Mouse (Mus musculus): ENCODE results near the gene Gabra5. TPM values are rescaled to one million over a fixed set of nuclear protein-coding genes. Genes with fewer than 3 reads are reported as not detected.

Gabra5 gene
- 0.30 and 0.32 TPM in 2 replicates for polyA plus RNA-seq (2015; fragmentation: Nextera tagmentation; extraction: Ambion mirVana)

GRCm38 (mm10) chr7:57509681-57510141, at the start of gene Gabra5:
Gene Gabra5, minus strand, starts transcription at chr7:57510059.
- Histone ChIP-seq H3K36me3 (no peaks in the 10 kb centered on the region), H3K4me1 (peaks cover 12% of the 10 kb centered on the region), H3K4me3 (peak within 1 kb of the TSS; percentile 37), H3K9me3 (no peaks in the 10 kb centered on the region), H3K27ac (no peak within 1 kb of the TSS), H3K9ac (no peak within 1 kb of the TSS), H3K4me2 (peak within 1 kb of the TSS; percentile 64), H3K27me3 (peaks cover 54% of the 10 kb centered on the region)
- no peak for ATAC-seq (ENCODE audit: insufficient number of reproducible peaks, low FRiP score, low TSS enrichment, low read depth)
- 1% methylated on average over 58 of the region's 59 CpGs for WGBS

GRCm38 (mm10) chr7:57538565-57538964, 28.7 kb upstream of the Gabra5 start:
- Histone ChIP-seq H3K4me1 (no peaks in the 10 kb centered on the region), H3K27me3 (no peaks in the 10 kb centered on the region), H3K4me2 (no peak overlapping the region), H3K27ac (no peak overlapping the region), H3K4me3 (no peak overlapping the region), H3K36me3 (no peaks in the 10 kb centered on the region), H3K9me3 (no peaks in the 10 kb centered on the region), H3K9ac (no peak overlapping the region)
- no peak for ATAC-seq (ENCODE audit: insufficient number of reproducible peaks, low FRiP score, low TSS enrichment, low read depth)
- 14% methylated on average over 7 of the region's 7 CpGs for WGBS

- H3K27me3 ChIP-seq = no peaks in the 10 kb centered on the region
- H3K36me3 ChIP-seq = no peaks in the 10 kb centered on the region
- WGBS = 49% methylated on average over 10 of the region's 10 CpGs
- H3K4me3 ChIP-seq = no peak overlapping the region
- no peak overlapping the region for H3K9ac ChIP-seq
- no peaks in the 10 kb centered on the region for H3K4me1 ChIP-seq
- H3K4me2 ChIP-seq = no peak overlapping the region
- H3K9me3 ChIP-seq = no peaks in the 10 kb centered on the region
- H3K27ac ChIP-seq = no peak overlapping the region
- no peak for ATAC-seq (ENCODE audit: insufficient number of reproducible peaks, low FRiP score, low TSS enrichment, low read depth)
These were observed 22.8 kb upstream of the Gabra5 start for GRCm38 (mm10) chr7:57532676-57533075.

- no peaks in the 10 kb centered on the region for H3K36me3 ChIP-seq
- H3K9me3 ChIP-seq = no peaks in the 10 kb centered on the region
- no peak for ATAC-seq (ENCODE audit: insufficient number of reproducible peaks, low FRiP score, low TSS enrichment, low read depth)
- no peak overlapping the region for H3K9ac ChIP-seq
- WGBS = 91% methylated on average over 8 of the region's 8 CpGs
- no peaks in the 10 kb centered on the region for H3K4me1 ChIP-seq
- H3K4me3 ChIP-seq = no peak overlapping the region
- no peak overlapping the region for H3K27ac ChIP-seq
- no peaks in the 10 kb centered on the region for H3K27me3 ChIP-seq
- no peak overlapping the region for H3K4me2 ChIP-seq
These were observed 20.1 kb upstream of the Gabra5 start for GRCm38 (mm10) chr7:57529954-57530353.

GRCm38 (mm10) chr7:57529451-57529850, 19.6 kb upstream of the Gabra5 start:
- Histone ChIP-seq H3K9ac (no peak overlapping the region), H3K4me1 (no peaks in the 10 kb centered on the region), H3K4me3 (no peak overlapping the region), H3K9me3 (no peaks in the 10 kb centered on the region), H3K4me2 (no peak overlapping the region), H3K27me3 (no peaks in the 10 kb centered on the region), H3K27ac (no peak overlapping the region), H3K36me3 (no peaks in the 10 kb centered on the region)
- 73% methylated on average over 4 of the region's 4 CpGs for WGBS
- no peak for ATAC-seq (ENCODE audit: insufficient number of reproducible peaks, low FRiP score, low TSS enrichment, low read depth)

GRCm38 (mm10) chr7:57512955-57513354, 3.1 kb upstream of the Gabra5 start:
- no peaks in the 10 kb centered on the region for H3K9me3 ChIP-seq
- H3K4me2 ChIP-seq = no peak overlapping the region
- peaks cover 37% of the 10 kb centered on the region for H3K27me3 ChIP-seq
- H3K9ac ChIP-seq = no peak overlapping the region
- peaks cover 12% of the 10 kb centered on the region for H3K4me1 ChIP-seq
- no peak for ATAC-seq (ENCODE audit: insufficient number of reproducible peaks, low FRiP score, low TSS enrichment, low read depth)
- no peak overlapping the region for H3K4me3 ChIP-seq
- 21% methylated on average over 3 of the region's 3 CpGs for WGBS
- no peak overlapping the region for H3K27ac ChIP-seq
- H3K36me3 ChIP-seq = no peaks in the 10 kb centered on the region

GRCm38 (mm10) chr7:57508860-57509632, 813 bp downstream of the Gabra5 start:
- no peak overlapping the region for H3K9ac ChIP-seq
- H3K9me3 ChIP-seq = no peaks in the 10 kb centered on the region
- no peaks in the 10 kb centered on the region for H3K36me3 ChIP-seq
- ATAC-seq (ENCODE audit: insufficient number of reproducible peaks, low FRiP score, low TSS enrichment, low read depth) = no peak
- peaks cover 54% of the 10 kb centered on the region for H3K27me3 ChIP-seq
- peak overlapping the region; percentile 64 for H3K4me2 ChIP-seq
- H3K27ac ChIP-seq = no peak overlapping the region
- WGBS = 2% methylated on average over 65 of the region's 72 CpGs
- H3K4me1 ChIP-seq = peaks cover 12% of the 10 kb centered on the region
- H3K4me3 ChIP-seq = peak overlapping the region; percentile 37

GRCm38 (mm10) chr7:57502809-57503208, 7.0 kb downstream of the Gabra5 start:
- Histone ChIP-seq H3K36me3 (no peaks in the 10 kb centered on the region), H3K27me3 (peaks cover 15% of the 10 kb centered on the region), H3K9me3 (no peaks in the 10 kb centered on the region), H3K27ac (no peak overlapping the region), H3K9ac (no peak overlapping the region), H3K4me3 (no peak overlapping the region), H3K4me1 (no peaks in the 10 kb centered on the region), H3K4me2 (no peak overlapping the region)
- no peak for ATAC-seq (ENCODE audit: insufficient number of reproducible peaks, low FRiP score, low TSS enrichment, low read depth)
- WGBS = 73% methylated on average over 4 of the region's 4 CpGs

- H3K4me2 ChIP-seq = no peak overlapping the region
- H3K27me3 ChIP-seq = no peaks in the 10 kb centered on the region
- H3K4me3 ChIP-seq = no peak overlapping the region
- no peak for ATAC-seq (ENCODE audit: insufficient number of reproducible peaks, low FRiP score, low TSS enrichment, low read depth)
- no peak overlapping the region for H3K27ac ChIP-seq
- H3K36me3 ChIP-seq = no peaks in the 10 kb centered on the region
- WGBS = 76% methylated on average over 4 of the region's 4 CpGs
- no peak overlapping the region for H3K9ac ChIP-seq
- H3K4me1 ChIP-seq = no peaks in the 10 kb centered on the region
- no peaks in the 10 kb centered on the region for H3K9me3 ChIP-seq
These were observed 18.1 kb downstream of the Gabra5 start for GRCm38 (mm10) chr7:57491795-57492194.

GRCm38 (mm10) chr7:57486907-57487306, 23.0 kb downstream of the Gabra5 start:
- no peak for ATAC-seq (ENCODE audit: insufficient number of reproducible peaks, low FRiP score, low TSS enrichment, low read depth)

GRCm38 (mm10) chr7:57482896-57483295, 27.0 kb downstream of the Gabra5 start:
- no peak overlapping the region for H3K4me3 ChIP-seq

More at GRCm38 (mm10) chr7:57486907-57487306, 23.0 kb downstream of the Gabra5 start:
- Histone ChIP-seq H3K36me3 (no peaks in the 10 kb centered on the region), H3K9me3 (no peaks in the 10 kb centered on the region), H3K9ac (no peak overlapping the region), H3K27ac (no peak overlapping the region), H3K4me3 (no peak overlapping the region), H3K4me1 (no peaks in the 10 kb centered on the region), H3K27me3 (no peaks in the 10 kb centered on the region), H3K4me2 (no peak overlapping the region)
- WGBS = 75% methylated on average over 6 of the region's 6 CpGs

GRCm38 (mm10) chr7:57473811-57474525, 35.9 kb downstream of the Gabra5 start:
- WGBS = 63% methylated on average over 4 of the region's 4 CpGs
- H3K4me3 ChIP-seq = no peak overlapping the region
- no peak overlapping the region for H3K4me2 ChIP-seq
- no peak overlapping the region for H3K9ac ChIP-seq
- no peaks in the 10 kb centered on the region for H3K4me1 ChIP-seq
- H3K27ac ChIP-seq = no peak overlapping the region
- H3K9me3 ChIP-seq = no peaks in the 10 kb centered on the region
- no peaks in the 10 kb centered on the region for H3K27me3 ChIP-seq
- H3K36me3 ChIP-seq = no peaks in the 10 kb centered on the region
- ATAC-seq (ENCODE audit: insufficient number of reproducible peaks, low FRiP score, low TSS enrichment, low read depth) = 0 out of 2 replicates have a peak, but pooled peaks have one; percentile 35

More at GRCm38 (mm10) chr7:57482896-57483295, 27.0 kb downstream of the Gabra5 start:
- Histone ChIP-seq H3K36me3 (no peaks in the 10 kb centered on the region), H3K27ac (no peak overlapping the region), H3K9ac (no peak overlapping the region), H3K4me2 (no peak overlapping the region), H3K4me1 (no peaks in the 10 kb centered on the region), H3K9me3 (no peaks in the 10 kb centered on the region), H3K27me3 (no peaks in the 10 kb centered on the region)
- ATAC-seq (ENCODE audit: insufficient number of reproducible peaks, low FRiP score, low TSS enrichment, low read depth) = no peak

Data from limb, embryonic 15.5 days (tissue).